ENCODE assay signal across 8 mouse cellular contexts in the genomic region with DNA sequence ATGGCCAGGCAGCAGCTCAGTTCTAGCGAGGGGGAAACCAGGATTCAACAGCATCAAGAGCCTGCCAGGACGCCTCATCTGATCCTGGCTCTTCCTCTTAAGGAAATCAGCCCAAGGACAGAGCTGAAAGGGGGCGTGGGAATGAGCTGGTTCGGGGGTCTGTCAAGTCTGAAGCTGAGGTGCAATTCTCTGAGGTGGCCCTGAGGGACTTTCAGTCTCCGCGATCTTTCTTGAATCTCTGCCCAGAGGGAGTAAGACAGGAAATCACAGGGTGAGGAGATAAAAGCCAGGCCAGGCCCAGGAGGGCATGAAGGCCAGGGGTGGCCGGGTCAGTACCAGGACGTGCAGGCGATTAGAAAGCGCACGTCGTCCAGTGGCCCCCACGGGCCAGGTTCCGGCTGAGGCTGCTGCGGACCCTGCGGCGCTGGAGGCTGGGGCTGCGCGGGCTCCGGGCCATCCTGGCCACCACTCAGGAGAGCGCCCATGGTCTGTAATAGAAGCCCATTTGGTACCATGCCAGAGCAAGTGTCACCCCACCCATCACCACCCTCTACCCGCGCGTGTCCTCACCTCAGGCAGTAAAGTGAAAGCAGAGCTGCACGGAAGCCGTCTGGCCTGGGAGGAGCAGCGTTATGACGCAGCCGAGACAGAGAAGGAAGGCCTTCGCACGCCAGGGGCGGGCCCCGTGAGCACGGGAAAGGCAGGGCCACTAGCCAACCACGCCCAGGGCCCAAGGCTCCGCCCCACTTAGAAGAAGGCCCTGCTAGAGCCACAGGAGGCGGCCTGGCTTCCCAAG. TPM values are rescaled to one million over a fixed set of nuclear protein-coding genes. Genes with fewer than 3 reads are reported as not detected.
DNase-seq lines count a peak whose midpoint lies in the region; ATAC-seq lines count a peak whose summit lies in the region.

No protein-coding gene starts in this region.

- H3K36me3 ChIP-seq in heart, embryonic 14.5 days (ENCODE audit: control insufficient read depth, insufficient read depth, low read length), result peaks cover 43% of the 10 kb centered on the region
- peaks cover 45% of the 10 kb centered on the region for H3K36me3 ChIP-seq in liver, embryonic 13.5 days
- H3K36me3 ChIP-seq in stomach, embryonic 16.5 days (ENCODE audit: control insufficient read depth, insufficient read depth, low read length), result peaks cover 12% of the 10 kb centered on the region; the same call in 1 of the 2 replicates

- H3K27me3 ChIP-seq in heart, embryonic 14.5 days (ENCODE audit: control insufficient read depth, insufficient read depth, low read length), result no peaks in the 10 kb centered on the region
- 0 out of 2 replicates have a peak, but pooled peaks cover 3% of the 10 kb centered on the region for H3K27me3 ChIP-seq in liver, embryonic 13.5 days
- H3K27me3 ChIP-seq in stomach, embryonic 16.5 days (ENCODE audit: control insufficient read depth, insufficient read depth, low read length), result no peaks in the 10 kb centered on the region

- H3K9me3 ChIP-seq in heart, embryonic 14.5 days (ENCODE audit: control insufficient read depth, low read length), result no peaks in the 10 kb centered on the region
- H3K9me3 ChIP-seq in liver, embryonic 13.5 days (replicated peaks), result no peaks in the 10 kb centered on the region
- H3K9me3 ChIP-seq in stomach, embryonic 16.5 days (replicated peaks; ENCODE audit: control insufficient read depth, low read length), result no peaks in the 10 kb centered on the region

- WGBS in heart, embryonic 14.5 days, result under 1% methylated on average over 37 of the region's 37 CpGs
- WGBS in liver, embryonic 13.5 days (ENCODE audit: insufficient replicate concordance), result under 1% methylated on average over 37 of the region's 37 CpGs
- under 1% methylated on average over 37 of the region's 37 CpGs for WGBS in stomach, embryonic 16.5 days

- H3K9ac ChIP-seq in heart, embryonic 14.5 days (ENCODE audit: low read length), result peak overlapping the region; percentile 86
- H3K9ac ChIP-seq in liver, embryonic 13.5 days, result peak overlapping the region; percentile 86
- H3K9ac ChIP-seq in stomach, embryonic 16.5 days (ENCODE audit: low read length), result peak overlapping the region; percentile 91

- H3K4me2 ChIP-seq in heart, embryonic 14.5 days (ENCODE audit: low read length), result peak overlapping the region; percentile 85
- H3K4me2 ChIP-seq in liver, embryonic 13.5 days, result peak overlapping the region; percentile 89
- H3K4me2 ChIP-seq in stomach, embryonic 16.5 days (ENCODE audit: low read depth, low read length), result peak overlapping the region; percentile 89

- H3K4me3 ChIP-seq in brown adipose tissue, adult 24 weeks (ENCODE audit: insufficient read depth, low read depth, low read length), result peak overlapping the region; percentile 88
- H3K4me3 ChIP-seq in heart, embryonic 14.5 days (ENCODE audit: control insufficient read depth in 1 of 2, insufficient read depth in 1 of 2, low read depth in 1 of 2, low read length in 2 of 2), result peak overlapping the region; percentile 69 to 70
- peak overlapping the region; percentile 82 for H3K4me3 ChIP-seq in liver, embryonic 13.5 days (replicated peaks)
- peak overlapping the region; percentile 84 for H3K4me3 ChIP-seq in stomach, embryonic 16.5 days (replicated peaks; ENCODE audit: low read length)

- DNase-seq in CD4-positive, CD25-positive, alpha-beta regulatory T cell, adult 2 months (ENCODE audit: low read depth, low spot score), result peak; percentile 98
- DNase-seq in fibroblast of lung, adult 2 months (ENCODE audit: low read depth), result peak; percentile 91
- peak; percentile 97 for DNase-seq in kidney, postnatal 14 days
- DNase-seq in liver, embryonic 13.5 days, result peak; percentile 82
- peak; percentile 85 for DNase-seq in neural tube, embryonic 10.5 days (ENCODE audit: extremely low spot score, low spot score)

- peak; percentile 89 for ATAC-seq in heart, embryonic 14.5 days (ENCODE audit: insufficient number of reproducible peaks, insufficient read depth, low FRiP score, low read depth)
- peak; percentile 97 for ATAC-seq in liver, embryonic 13.5 days (ENCODE audit: low read depth)
- peak; percentile 95 for ATAC-seq in stomach, embryonic 16.5 days (ENCODE audit: insufficient read depth, low FRiP score)

- no peaks in the 10 kb centered on the region; the same call in 1 of the 2 replicates for H3K4me1 ChIP-seq in brown adipose tissue, adult 24 weeks (ENCODE audit: control insufficient read depth, insufficient read depth, insufficient read length, low read length)
- H3K4me1 ChIP-seq in heart, embryonic 14.5 days (ENCODE audit: control insufficient read depth in 2 of 2, insufficient read depth in 2 of 2, low read length in 2 of 2), result peaks cover 4 to 5% of the 10 kb centered on the region in 2 experiments; a peak in 2 of 4 replicates
- H3K4me1 ChIP-seq in liver, embryonic 13.5 days (replicated peaks), result peaks cover 32% of the 10 kb centered on the region
- peaks cover 17% of the 10 kb centered on the region for H3K4me1 ChIP-seq in stomach, embryonic 16.5 days (ENCODE audit: control insufficient read depth, insufficient read depth, low read length)

- peak overlapping the region; percentile 83 for H3K27ac ChIP-seq in brown adipose tissue, adult 24 weeks (replicated peaks; ENCODE audit: low read depth, low read length)
- peak overlapping the region; percentile 54 to 76 for H3K27ac ChIP-seq in heart, embryonic 14.5 days (replicated peaks in 1 of 2; ENCODE audit: control insufficient read depth in 1 of 2, insufficient read depth in 1 of 2, low read depth in 2 of 2, low read length in 2 of 2)
- peak overlapping the region; percentile 74 for H3K27ac ChIP-seq in liver, embryonic 13.5 days
- H3K27ac ChIP-seq in stomach, embryonic 16.5 days (ENCODE audit: low read length), result peak overlapping the region; percentile 94

RNA-seq across cellular contexts. Expression of a gene that starts 0.4 kb away (rescaled TPM):
- 43.8 and 58.8 TPM in 2 replicates for polyA plus RNA-seq in brown adipose tissue, adult 24 weeks (2012; ENCODE audit: insufficient read depth, insufficient read length, missing spikeins)
- polyA plus RNA-seq in heart, embryonic 14.5 days (2014; fragmentation: Nextera tagmentation; extraction: Ambion mirVana), result 9.3 and 10.3 TPM in 2 replicates
- polyA plus RNA-seq in liver, embryonic 13.5 days (2015; fragmentation: Nextera tagmentation; extraction: Ambion mirVana), result 5.5 and 5.7 TPM in 2 replicates
- polyA plus RNA-seq in stomach, embryonic 16.5 days (2015; fragmentation: Nextera tagmentation; extraction: Ambion mirVana), result 22.1 and 25.7 TPM in 2 replicates

RNA-seq across cellular contexts. Expression of a gene that starts 7.9 kb away (rescaled TPM):
- 48.6 and 64.7 TPM in 2 replicates for polyA plus RNA-seq in brown adipose tissue, adult 24 weeks (2012; ENCODE audit: insufficient read depth, insufficient read length, missing spikeins)
- polyA plus RNA-seq in heart, embryonic 14.5 days (2014; fragmentation: Nextera tagmentation; extraction: Ambion mirVana), result 115 and 130 TPM in 2 replicates
- polyA plus RNA-seq in liver, embryonic 13.5 days (2015; fragmentation: Nextera tagmentation; extraction: Ambion mirVana), result 179 and 182 TPM in 2 replicates
- polyA plus RNA-seq in stomach, embryonic 16.5 days (2015; fragmentation: Nextera tagmentation; extraction: Ambion mirVana), result 221 and 238 TPM in 2 replicates

RNA-seq across cellular contexts. Expression of a gene that starts 15.9 kb away (rescaled TPM):
- polyA plus RNA-seq in brown adipose tissue, adult 24 weeks (2012; ENCODE audit: insufficient read depth, insufficient read length, missing spikeins), result not detected in 2 replicates
- polyA plus RNA-seq in heart, embryonic 14.5 days (2014; fragmentation: Nextera tagmentation; extraction: Ambion mirVana), result 0.07 and 0.16 TPM in 2 replicates
- polyA plus RNA-seq in liver, embryonic 13.5 days (2015; fragmentation: Nextera tagmentation; extraction: Ambion mirVana), result 0.10 and 0.12 TPM in 2 replicates
- 5.4 and 5.8 TPM in 2 replicates for polyA plus RNA-seq in stomach, embryonic 16.5 days (2015; fragmentation: Nextera tagmentation; extraction: Ambion mirVana)

RNA-seq across cellular contexts. Expression of a gene that starts 43.7 kb away (rescaled TPM):
- not detected in 2 replicates for polyA plus RNA-seq in brown adipose tissue, adult 24 weeks (2012; ENCODE audit: insufficient read depth, insufficient read length, missing spikeins)
- polyA plus RNA-seq in heart, embryonic 14.5 days (2014; fragmentation: Nextera tagmentation; extraction: Ambion mirVana), result not detected in 2 replicates
- not detected in 2 replicates for polyA plus RNA-seq in liver, embryonic 13.5 days (2015; fragmentation: Nextera tagmentation; extraction: Ambion mirVana)
- 0.23 and 0.31 TPM in 2 replicates for polyA plus RNA-seq in stomach, embryonic 16.5 days (2015; fragmentation: Nextera tagmentation; extraction: Ambion mirVana)

Comparison
In these comparisons a context has a peak if more than half of its experiments do, and no peak if none do; other contexts are left out.
1. Peak in every context shown above with its lines: DNase-seq, ATAC-seq, H3K4me3 ChIP-seq and H3K27ac ChIP-seq.